Mouse (Mus musculus): Measurements from ENCODE around the gene St5. TPM values are rescaled to one million over a fixed set of nuclear protein-coding genes. Genes with fewer than 3 reads are reported as not detected.

The St5 gene
- polyA plus RNA-seq, 1 experiment: 123 TPM

DNA sequence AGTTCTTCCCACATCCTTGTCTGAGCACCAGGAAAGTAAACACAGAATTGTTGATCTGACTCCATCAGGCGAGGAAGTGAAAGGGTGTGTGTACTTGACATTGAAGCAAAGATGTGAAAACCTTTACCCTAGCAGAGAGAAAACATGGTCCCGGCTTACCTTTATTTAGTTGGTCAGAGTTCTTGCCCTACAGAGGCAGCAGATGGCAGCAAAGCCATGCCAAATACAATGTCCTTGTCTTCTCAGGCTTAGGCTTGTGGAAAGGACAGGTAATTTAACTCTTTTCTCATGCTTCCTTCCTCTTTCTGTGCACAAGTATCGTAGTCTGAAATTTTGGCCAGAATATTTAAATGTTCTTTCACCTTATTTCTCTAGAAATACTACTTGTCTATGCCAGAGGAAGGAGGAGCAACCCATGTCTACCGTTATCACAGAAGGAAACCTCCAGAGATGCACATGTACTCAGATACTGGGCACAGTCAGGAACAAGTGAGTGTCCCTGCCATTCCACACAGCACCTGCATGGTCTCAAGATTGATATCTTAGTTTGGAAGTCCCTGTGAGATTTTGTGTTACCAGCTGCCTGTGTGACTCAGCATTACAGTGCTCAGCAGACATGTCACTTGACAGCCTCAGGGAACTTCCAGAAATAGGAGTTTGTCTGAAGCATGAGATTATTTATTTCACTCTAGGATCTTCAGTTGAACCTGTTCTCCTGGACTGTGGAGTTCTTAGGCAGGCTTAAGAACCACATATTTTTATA, 3.8 kb upstream of the St5 start:
- DNase-seq: peak; percentile 60
- WGBS: 25% methylated on average over 4 of the region's 4 CpGs
- no peak for TF ChIP-seq POLR2A (IDR thresholded peaks at IDR 0.05; ENCODE audit: borderline replicate concordance, extremely low read depth, low read depth, low read length)
- peak; percentile 48; the same call in 1 of the 2 replicates for TF ChIP-seq CTCF (IDR thresholded peaks at IDR 0.05; ENCODE audit: insufficient read depth, low read length)

DNA sequence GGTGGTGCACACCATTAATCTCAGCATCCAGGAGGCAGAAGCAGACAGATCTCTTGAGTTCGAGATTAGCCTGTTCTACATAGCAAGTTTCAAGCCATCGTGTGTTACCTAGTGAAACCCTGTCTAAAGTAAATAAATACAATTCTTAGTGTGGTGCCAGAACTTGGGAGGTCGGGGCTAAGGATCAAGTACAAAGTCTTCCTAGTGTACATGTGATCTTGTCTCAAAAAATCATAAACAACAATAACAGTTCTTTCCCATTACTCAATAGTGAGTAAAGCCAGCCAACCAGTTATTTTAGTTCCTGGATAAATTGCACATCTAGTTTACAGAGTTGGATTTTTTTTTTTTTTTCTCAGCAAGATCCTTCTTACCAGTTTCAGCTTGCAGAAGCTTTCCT, 1.1 kb upstream of the St5 start:
- Histone ChIP-seq H3K4me1 (ENCODE audit: control insufficient read depth, insufficient read depth, low read length) (peaks cover 16% of the 10 kb centered on the region), H3K4me3 (replicated peaks; ENCODE audit: extremely low read depth, low read depth, low read length) (no peak overlapping the region)
- 34% methylated on average over 3 of the region's 3 CpGs for WGBS
- no peak for TF ChIP-seq CTCF (IDR thresholded peaks at IDR 0.05; ENCODE audit: insufficient read depth, low read length)
- TF ChIP-seq POLR2A (IDR thresholded peaks at IDR 0.05; ENCODE audit: borderline replicate concordance, extremely low read depth, low read depth, low read length): no peak
- no peak for DNase-seq

More for the DNA sequence above, 3.8 kb upstream of the St5 start:
- no peak overlapping the region for H3K4me3 ChIP-seq (replicated peaks; ENCODE audit: extremely low read depth, low read depth, low read length)
- peaks cover 16% of the 10 kb centered on the region for H3K4me1 ChIP-seq (ENCODE audit: control insufficient read depth, insufficient read depth, low read length)

DNA sequence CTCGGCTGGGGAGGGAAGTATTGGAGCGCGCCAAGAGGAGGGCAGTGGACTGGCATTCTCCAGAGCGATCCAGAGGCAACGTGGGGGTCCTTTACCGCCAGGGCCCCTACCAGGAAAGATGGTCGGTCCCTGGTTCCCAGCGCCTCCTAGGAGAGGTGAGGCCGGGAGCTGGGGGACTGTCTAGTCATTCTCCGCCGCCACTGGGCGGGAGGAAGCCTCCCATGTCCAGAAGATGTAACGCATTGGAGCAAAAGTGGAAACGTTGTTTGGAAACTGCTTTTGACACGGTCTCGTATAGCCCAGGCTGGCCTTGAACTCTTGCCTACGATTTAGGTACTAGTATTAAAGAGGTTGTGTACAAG, 592 bp upstream of the St5 start:
- Histone ChIP-seq H3K4me3 (replicated peaks; ENCODE audit: extremely low read depth, low read depth, low read length) (peak overlapping the region; percentile 90), H3K4me1 (ENCODE audit: control insufficient read depth, insufficient read depth, low read length) (peaks cover 16% of the 10 kb centered on the region)
- TF ChIP-seq POLR2A (IDR thresholded peaks at IDR 0.05; ENCODE audit: borderline replicate concordance, extremely low read depth, low read depth, low read length) (no peak), CTCF (IDR thresholded peaks at IDR 0.05; ENCODE audit: insufficient read depth, low read length) (no peak)
- DNase-seq: no peak
- WGBS: 4% methylated on average over 17 of the region's 17 CpGs

DNA sequence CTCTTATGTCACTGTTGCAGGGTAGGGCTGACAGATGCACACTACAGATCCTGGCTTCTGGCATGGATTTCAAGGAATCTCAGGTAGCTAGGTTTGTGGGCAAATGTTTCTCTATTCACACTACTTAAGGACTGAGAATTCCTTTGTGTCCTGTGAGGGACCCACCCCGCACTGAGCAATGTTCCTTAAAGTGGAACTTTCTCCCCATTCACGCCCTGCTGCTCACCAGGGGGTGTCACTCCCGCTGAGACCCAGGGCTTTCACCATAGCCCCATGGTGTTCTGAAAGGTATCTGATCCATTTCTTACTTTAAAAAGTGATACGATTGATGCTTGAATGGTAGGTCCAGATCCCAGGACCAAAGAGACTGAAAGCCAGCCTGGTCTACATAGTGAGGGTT, 684 bp downstream of the St5 start:
- 68% methylated on average over 4 of the region's 4 CpGs for WGBS
- no peak for TF ChIP-seq CTCF (IDR thresholded peaks at IDR 0.05; ENCODE audit: insufficient read depth, low read length)
- Histone ChIP-seq H3K4me1 (ENCODE audit: control insufficient read depth, insufficient read depth, low read length) (peaks cover 16% of the 10 kb centered on the region), H3K4me3 (replicated peaks; ENCODE audit: extremely low read depth, low read depth, low read length) (no peak overlapping the region)
- no peak for DNase-seq

DNA sequence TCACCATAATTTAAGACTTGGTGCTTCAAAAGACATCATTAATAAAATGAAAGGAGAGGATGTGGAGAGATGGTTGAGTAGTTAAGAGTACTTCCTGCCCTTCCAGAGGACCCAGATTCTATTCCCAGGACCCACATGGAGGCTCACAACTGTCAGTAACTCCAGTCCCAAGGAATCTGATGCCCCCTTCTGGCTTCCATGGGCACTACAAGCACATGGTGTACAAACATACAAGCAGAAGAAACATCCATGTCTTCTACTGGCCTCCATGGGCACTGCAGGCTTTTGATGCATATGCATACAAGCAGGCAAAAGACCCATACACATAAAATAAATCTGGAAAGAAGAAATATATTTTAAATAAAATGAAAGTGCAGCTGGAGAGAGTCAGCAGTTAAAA, 3.2 kb downstream of the St5 start:
- TF ChIP-seq POLR2A (IDR thresholded peaks at IDR 0.05; ENCODE audit: borderline replicate concordance, extremely low read depth, low read depth, low read length) (no peak), CTCF (IDR thresholded peaks at IDR 0.05; ENCODE audit: insufficient read depth, low read length) (no peak)
- DNase-seq: no peak
- Histone ChIP-seq H3K4me3 (replicated peaks; ENCODE audit: extremely low read depth, low read depth, low read length) (no peak overlapping the region), H3K4me1 (ENCODE audit: control insufficient read depth, insufficient read depth, low read length) (peaks cover 10% of the 10 kb centered on the region)

DNA sequence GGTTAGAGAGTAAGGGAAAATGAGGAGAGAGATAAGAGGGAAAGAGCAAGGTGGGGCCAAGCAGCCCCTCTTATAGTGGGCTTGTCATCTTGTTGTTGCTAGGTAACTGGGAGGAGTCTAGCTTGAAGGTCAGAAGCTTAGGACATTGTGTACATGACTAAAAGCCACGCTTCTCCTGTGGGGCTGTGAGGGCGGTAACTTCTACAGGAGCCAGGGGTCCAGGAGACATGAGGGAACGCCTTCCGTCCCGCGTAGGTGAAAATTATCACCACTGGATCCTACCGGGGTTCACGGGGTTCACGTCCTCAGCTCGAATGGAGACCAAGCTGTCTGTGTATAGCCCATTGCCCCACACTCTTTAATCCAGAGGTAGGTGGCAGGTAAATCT, 8.1 kb downstream of the St5 start:
- Histone ChIP-seq H3K4me3 (replicated peaks; ENCODE audit: extremely low read depth, low read depth, low read length) (no peak overlapping the region), H3K4me1 (ENCODE audit: control insufficient read depth, insufficient read depth, low read length) (peaks cover 13% of the 10 kb centered on the region)
- WGBS: 93% methylated on average over 10 of the region's 10 CpGs
- no peak for TF ChIP-seq POLR2A (IDR thresholded peaks at IDR 0.05; ENCODE audit: borderline replicate concordance, extremely low read depth, low read depth, low read length)
- DNase-seq: no peak

DNA sequence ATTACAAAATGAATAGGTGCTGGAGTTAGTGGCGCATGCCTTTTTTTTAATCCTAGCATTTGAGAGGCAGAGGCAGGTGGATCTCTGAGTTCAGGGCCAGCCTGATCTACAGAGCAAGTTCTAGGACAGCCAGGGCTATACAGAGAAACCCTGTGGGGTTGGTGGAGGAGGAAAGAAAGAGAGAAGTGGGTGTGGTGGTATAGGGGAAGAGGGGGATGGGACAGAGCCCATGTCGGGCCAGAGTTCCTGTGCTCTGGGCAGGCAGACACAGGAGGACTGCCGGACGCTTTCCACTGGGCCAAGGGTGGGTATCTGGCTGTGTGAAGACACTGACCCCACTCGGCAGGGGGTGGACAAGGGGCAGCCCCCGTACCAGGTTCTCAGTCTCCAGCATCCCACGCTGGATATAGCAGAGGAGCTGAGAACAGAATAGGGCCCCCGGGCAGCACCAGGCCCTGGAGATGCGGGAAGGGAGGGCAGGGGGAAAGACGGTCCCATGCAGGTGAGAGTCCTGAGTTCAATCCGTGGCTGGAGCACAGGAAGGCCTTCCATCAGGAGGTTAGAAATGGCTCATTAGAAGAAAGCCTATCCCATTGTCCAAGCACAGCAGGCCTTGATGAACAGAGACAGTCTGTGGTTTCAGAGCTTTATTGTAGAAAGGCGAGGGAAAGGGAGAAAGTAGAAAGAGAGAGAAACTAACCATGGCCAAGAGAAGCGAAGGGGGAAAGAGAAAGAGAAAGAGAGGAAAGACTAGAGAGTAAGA, 8.6 kb downstream of the St5 start:
- 76% methylated on average over 13 of the region's 13 CpGs for WGBS

DNA sequence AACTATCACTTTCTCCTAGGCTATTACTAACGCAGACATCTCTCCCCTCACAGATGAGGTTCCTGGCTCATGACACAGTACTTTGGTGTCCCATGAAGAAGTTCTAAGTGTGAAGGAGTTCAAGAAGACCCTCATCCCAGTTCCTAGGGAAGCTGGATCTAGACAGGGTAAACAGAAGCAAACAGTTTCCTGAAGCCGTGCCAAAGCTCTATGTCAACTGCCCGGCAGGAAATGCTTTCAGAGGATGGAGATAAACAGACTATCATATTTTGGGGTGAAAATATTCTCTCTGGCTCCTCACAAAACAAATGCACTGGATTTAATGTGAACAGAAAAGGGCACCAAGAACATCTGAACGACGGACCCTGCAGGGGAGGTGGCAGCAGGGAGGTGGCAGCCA, 12.4 kb downstream of the St5 start:
- Histone ChIP-seq H3K4me3 (replicated peaks; ENCODE audit: extremely low read depth, low read depth, low read length) (no peak overlapping the region), H3K4me1 (ENCODE audit: control insufficient read depth, insufficient read depth, low read length) (peaks cover 25% of the 10 kb centered on the region)
- no peak for TF ChIP-seq CTCF (IDR thresholded peaks at IDR 0.05; ENCODE audit: insufficient read depth, low read length)
- no peak for TF ChIP-seq POLR2A (IDR thresholded peaks at IDR 0.05; ENCODE audit: borderline replicate concordance, extremely low read depth, low read depth, low read length)
- WGBS: 37% methylated on average over 5 of the region's 5 CpGs
- DNase-seq: no peak

More for the DNA sequence above, 8.6 kb downstream of the St5 start:
- H3K4me1 ChIP-seq (ENCODE audit: control insufficient read depth, insufficient read depth, low read length): peaks cover 14% of the 10 kb centered on the region
- no peak for TF ChIP-seq CTCF (IDR thresholded peaks at IDR 0.05; ENCODE audit: insufficient read depth, low read length)
- TF ChIP-seq POLR2A (IDR thresholded peaks at IDR 0.05; ENCODE audit: borderline replicate concordance, extremely low read depth, low read depth, low read length): no peak
- no peak overlapping the region for H3K4me3 ChIP-seq (replicated peaks; ENCODE audit: extremely low read depth, low read depth, low read length)
- no peak for DNase-seq

DNA sequence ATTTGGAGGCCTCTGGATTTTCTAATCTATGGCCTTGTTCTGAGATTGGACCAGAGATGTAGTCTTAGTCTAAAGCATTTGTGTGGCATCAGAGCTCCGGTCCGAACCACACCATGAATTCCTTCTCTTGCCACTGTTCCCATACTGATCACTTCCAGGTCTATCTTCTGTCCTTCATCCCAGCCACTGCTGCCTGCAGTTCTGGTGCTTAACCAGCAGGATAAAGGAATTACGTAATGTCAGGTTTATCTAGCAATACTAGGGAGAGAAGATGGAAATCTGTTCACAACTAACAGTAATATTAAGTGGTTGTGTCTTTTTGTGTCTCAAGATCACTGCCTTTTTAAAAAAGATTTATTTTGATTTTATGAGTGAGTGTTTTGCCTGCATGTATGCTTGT, 13.3 kb downstream of the St5 start:
- 78% methylated on average over 3 of the region's 3 CpGs for WGBS
- Histone ChIP-seq H3K4me1 (ENCODE audit: control insufficient read depth, insufficient read depth, low read length) (peaks cover 25% of the 10 kb centered on the region), H3K4me3 (replicated peaks; ENCODE audit: extremely low read depth, low read depth, low read length) (no peak overlapping the region)
- no peak for DNase-seq
- no peak for TF ChIP-seq CTCF (IDR thresholded peaks at IDR 0.05; ENCODE audit: insufficient read depth, low read length)
- TF ChIP-seq POLR2A (IDR thresholded peaks at IDR 0.05; ENCODE audit: borderline replicate concordance, extremely low read depth, low read depth, low read length): no peak

DNA sequence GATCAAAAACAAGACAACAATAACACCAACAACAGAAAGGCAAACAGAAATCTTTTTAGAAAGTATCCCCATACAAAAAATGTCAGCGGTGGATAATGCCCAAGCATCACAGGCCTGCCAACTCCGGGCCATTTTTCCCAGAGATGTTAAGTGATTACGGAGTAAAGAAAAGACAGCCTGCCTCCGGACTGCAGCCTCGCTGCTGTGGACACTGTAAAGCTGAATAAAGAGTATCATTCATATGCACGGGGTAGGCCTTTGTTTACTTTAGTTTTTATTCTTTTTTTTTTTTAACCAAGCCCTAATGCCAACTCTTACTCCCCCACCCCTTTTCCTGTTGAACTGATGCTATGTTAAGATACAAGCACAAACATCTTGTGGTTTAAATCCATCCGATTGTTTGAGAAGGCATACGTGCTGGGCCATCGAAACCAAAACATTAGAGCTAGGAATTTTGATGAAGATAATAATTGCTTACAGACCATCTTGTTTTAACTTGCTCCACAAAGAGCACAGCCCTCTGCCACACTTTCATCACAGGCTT, 16.7 kb downstream of the St5 start:
- no peak for DNase-seq
- 19% methylated on average over 9 of the region's 9 CpGs for WGBS

More for the DNA sequence above, 16.7 kb downstream of the St5 start:
- TF ChIP-seq POLR2A (IDR thresholded peaks at IDR 0.05; ENCODE audit: borderline replicate concordance, extremely low read depth, low read depth, low read length): peak; percentile 66; the same call in 1 of the 2 replicates
- TF ChIP-seq CTCF (IDR thresholded peaks at IDR 0.05; ENCODE audit: insufficient read depth, low read length): no peak
- Histone ChIP-seq H3K4me1 (ENCODE audit: control insufficient read depth, insufficient read depth, low read length) (peaks cover 22% of the 10 kb centered on the region), H3K4me3 (replicated peaks; ENCODE audit: extremely low read depth, low read depth, low read length) (no peak overlapping the region)
